Mouse (Mus musculus): ENCODE measurements around the gene Slc39a11. TPM values are rescaled to one million over a fixed set of nuclear protein-coding genes. Genes with fewer than 3 reads are reported as not detected.
"Not testable (repeated sequence)": the region's sequence is repeated elsewhere in the genome, so short reads cannot be mapped to it uniquely, and the experiment has no call there.

The Slc39a11 gene
- polyA plus RNA-seq, 1 experiment from 2014 or later, result 23.5 TPM

DNA sequence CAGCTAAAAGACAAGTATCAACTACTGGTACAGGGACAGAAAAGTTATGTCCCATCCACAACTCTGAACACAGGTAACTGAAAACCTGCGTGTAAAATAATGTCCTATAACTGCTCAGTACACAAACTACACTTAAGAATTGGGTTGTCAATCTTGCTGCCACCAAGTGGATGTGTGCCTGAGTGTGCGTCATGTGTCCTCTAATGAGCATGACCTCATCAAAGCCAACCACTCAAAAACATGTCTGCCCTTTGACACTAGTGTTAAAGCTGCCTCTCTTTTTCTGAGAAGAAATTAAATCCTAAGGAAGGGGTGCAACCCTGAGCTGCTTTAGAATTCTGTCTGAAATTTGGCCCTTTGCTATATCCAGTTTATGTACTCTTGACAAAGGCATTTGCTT, 14.4 kb upstream of the Slc39a11 start:
- Histone ChIP-seq H3K36me3 (ENCODE audit: control insufficient read depth, insufficient read depth, low read length) (peaks cover 27% of the 10 kb centered on the region), H3K9ac (replicated peaks; ENCODE audit: low read depth, low read length) (no peak overlapping the region), H3K27ac (ENCODE audit: low read depth, low read length) (no peak overlapping the region), H3K4me1 (ENCODE audit: control insufficient read depth, insufficient read depth, low read length) (0 out of 2 replicates have a peak, but pooled peaks cover 7% of the 10 kb centered on the region), H3K4me3 (ENCODE audit: low read depth, low read length) (no peak overlapping the region), H3K27me3 (ENCODE audit: control insufficient read depth, insufficient read depth, low read length) (no peaks in the 10 kb centered on the region), H3K4me2 (ENCODE audit: low read depth, low read length) (no peak overlapping the region), H3K9me3 (ENCODE audit: control insufficient read depth, low read length) (no peaks in the 10 kb centered on the region)
- 72% methylated on average over 2 of the region's 2 CpGs for WGBS
- ATAC-seq (ENCODE audit: low read depth), result no peak

DNA sequence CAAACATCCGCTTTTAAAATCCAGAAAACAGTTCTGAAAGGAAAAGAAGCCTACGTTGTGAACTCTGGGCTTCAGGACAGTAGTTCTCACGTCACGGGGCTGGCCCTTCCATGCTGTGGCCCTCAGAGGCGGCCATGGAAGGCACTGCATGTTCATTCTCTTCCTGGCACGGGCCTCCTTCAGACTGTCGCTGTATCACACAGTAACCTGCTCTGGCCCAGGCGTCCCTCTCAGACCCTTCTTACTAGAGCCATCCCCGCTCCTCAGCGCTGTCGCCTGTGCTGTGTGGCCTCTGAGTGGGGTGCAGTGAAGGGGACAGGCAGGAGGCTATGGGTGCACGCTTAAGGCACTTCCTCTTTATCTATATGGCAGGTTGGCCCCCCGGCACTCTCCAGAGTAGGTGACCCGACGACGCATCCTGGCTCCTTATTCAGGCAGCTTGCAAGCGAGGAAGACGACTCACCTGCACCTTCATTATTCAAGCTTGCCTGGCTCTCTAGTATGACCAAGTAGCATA, 12.0 kb upstream of the Slc39a11 start:
- Histone ChIP-seq H3K4me1 (ENCODE audit: control insufficient read depth, insufficient read depth, low read length) (no peaks in the 10 kb centered on the region), H3K4me2 (ENCODE audit: low read depth, low read length) (no peak overlapping the region), H3K9ac (replicated peaks; ENCODE audit: low read depth, low read length) (no peak overlapping the region), H3K27me3 (ENCODE audit: control insufficient read depth, insufficient read depth, low read length) (no peaks in the 10 kb centered on the region), H3K9me3 (ENCODE audit: control insufficient read depth, low read length) (no peaks in the 10 kb centered on the region), H3K36me3 (ENCODE audit: control insufficient read depth, insufficient read depth, low read length) (peaks cover 40% of the 10 kb centered on the region), H3K27ac (ENCODE audit: low read depth, low read length) (no peak overlapping the region), H3K4me3 (ENCODE audit: low read depth, low read length) (no peak overlapping the region)
- WGBS, result 95% methylated on average over 18 of the region's 18 CpGs
- ATAC-seq (ENCODE audit: low read depth), result no peak

DNA sequence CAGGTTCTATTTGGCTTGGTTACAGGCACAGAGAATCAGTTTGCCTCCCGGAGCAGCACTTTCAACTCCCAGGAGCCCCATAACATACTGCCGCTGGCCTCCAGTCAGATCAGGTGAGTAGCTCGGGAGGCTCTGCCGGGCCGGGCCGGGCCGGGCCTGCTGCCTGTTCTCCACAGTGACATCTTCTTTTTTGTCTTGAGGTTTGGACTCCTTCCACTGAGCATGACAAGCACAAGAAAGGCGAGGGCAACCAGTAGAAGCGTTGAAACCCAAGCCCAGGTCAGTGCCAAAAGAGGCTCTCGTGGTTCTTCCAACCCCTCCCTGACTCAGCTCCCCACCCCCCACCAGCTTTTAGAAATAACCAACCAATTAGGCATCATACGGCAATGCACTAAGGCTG, 11.1 kb upstream of the Slc39a11 start:
- H3K9me3 ChIP-seq (ENCODE audit: control insufficient read depth, low read length), result no peaks in the 10 kb centered on the region
- H3K36me3 ChIP-seq (ENCODE audit: control insufficient read depth, insufficient read depth, low read length), result peaks cover 49% of the 10 kb centered on the region
- H3K4me2 ChIP-seq (ENCODE audit: low read depth, low read length), result no peak overlapping the region
- H3K4me3 ChIP-seq (ENCODE audit: low read depth, low read length), result no peak overlapping the region
- H3K27ac ChIP-seq (ENCODE audit: low read depth, low read length), result no peak overlapping the region
- no peaks in the 10 kb centered on the region for H3K4me1 ChIP-seq (ENCODE audit: control insufficient read depth, insufficient read depth, low read length)
- ATAC-seq (ENCODE audit: low read depth), result no peak
- H3K27me3 ChIP-seq (ENCODE audit: control insufficient read depth, insufficient read depth, low read length), result no peaks in the 10 kb centered on the region
- WGBS, result 89% methylated on average over 11 of the region's 11 CpGs
- no peak overlapping the region for H3K9ac ChIP-seq (replicated peaks; ENCODE audit: low read depth, low read length)

DNA sequence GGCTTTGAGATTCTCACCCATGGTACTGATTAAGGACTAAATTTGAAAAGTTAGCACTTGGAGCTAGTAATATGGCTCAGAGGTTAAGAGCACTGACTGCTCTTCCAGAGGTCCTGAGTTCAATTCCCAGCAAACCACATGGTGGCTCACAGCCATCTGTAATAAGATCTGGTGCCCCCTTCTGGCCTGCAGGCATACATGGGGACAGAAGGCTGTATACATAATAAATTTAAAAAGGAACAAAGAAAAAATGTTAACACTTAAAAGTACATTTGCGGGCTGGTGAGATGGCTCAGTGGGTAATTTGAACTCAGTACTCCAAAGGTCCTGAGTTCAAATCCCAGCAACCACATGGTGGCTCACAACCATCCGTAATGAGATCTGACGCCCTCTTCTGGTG, 10.3 kb upstream of the Slc39a11 start:
- H3K27me3 ChIP-seq (ENCODE audit: control insufficient read depth, insufficient read depth, low read length); H3K9ac ChIP-seq (replicated peaks; ENCODE audit: low read depth, low read length); H3K9me3 ChIP-seq (ENCODE audit: control insufficient read depth, low read length); H3K4me1 ChIP-seq (ENCODE audit: control insufficient read depth, insufficient read depth, low read length); H3K27ac ChIP-seq (ENCODE audit: low read depth, low read length); H3K4me2 ChIP-seq (ENCODE audit: low read depth, low read length); H3K4me3 ChIP-seq (ENCODE audit: low read depth, low read length); ATAC-seq (ENCODE audit: low read depth): not testable (repeated sequence)
- peaks cover 56% of the 10 kb centered on the region for H3K36me3 ChIP-seq (ENCODE audit: control insufficient read depth, insufficient read depth, low read length)
- 99% methylated on average over 3 of the region's 3 CpGs for WGBS

DNA sequence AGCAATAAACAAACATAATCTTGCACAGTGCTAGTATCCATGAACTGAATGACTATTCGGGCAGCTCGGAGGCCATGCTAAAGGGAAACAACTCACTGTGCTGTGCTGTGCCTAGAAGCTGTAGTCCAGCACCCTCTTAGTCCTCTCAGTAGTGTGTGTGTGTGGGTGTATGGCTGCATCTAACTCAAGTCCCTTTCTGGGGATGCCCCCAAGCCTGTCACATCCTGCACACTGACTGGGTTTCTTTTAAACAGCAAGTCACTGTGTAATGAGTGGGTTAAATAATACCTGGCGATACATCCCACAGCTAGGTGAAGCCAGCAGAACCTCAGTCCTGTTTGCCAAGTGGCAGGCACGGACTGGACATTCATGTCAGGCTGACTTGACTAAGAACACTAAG, 8.9 kb upstream of the Slc39a11 start:
- WGBS, result 95% methylated on average over 4 of the region's 4 CpGs
- no peak overlapping the region for H3K27ac ChIP-seq (ENCODE audit: low read depth, low read length)
- ATAC-seq (ENCODE audit: low read depth), result no peak
- no peaks in the 10 kb centered on the region for H3K27me3 ChIP-seq (ENCODE audit: control insufficient read depth, insufficient read depth, low read length)
- no peaks in the 10 kb centered on the region for H3K9me3 ChIP-seq (ENCODE audit: control insufficient read depth, low read length)
- peaks cover 64% of the 10 kb centered on the region for H3K36me3 ChIP-seq (ENCODE audit: control insufficient read depth, insufficient read depth, low read length)
- no peaks in the 10 kb centered on the region for H3K4me1 ChIP-seq (ENCODE audit: control insufficient read depth, insufficient read depth, low read length)
- H3K4me3 ChIP-seq (ENCODE audit: low read depth, low read length), result no peak overlapping the region
- H3K4me2 ChIP-seq (ENCODE audit: low read depth, low read length), result no peak overlapping the region
- no peak overlapping the region for H3K9ac ChIP-seq (replicated peaks; ENCODE audit: low read depth, low read length)

DNA sequence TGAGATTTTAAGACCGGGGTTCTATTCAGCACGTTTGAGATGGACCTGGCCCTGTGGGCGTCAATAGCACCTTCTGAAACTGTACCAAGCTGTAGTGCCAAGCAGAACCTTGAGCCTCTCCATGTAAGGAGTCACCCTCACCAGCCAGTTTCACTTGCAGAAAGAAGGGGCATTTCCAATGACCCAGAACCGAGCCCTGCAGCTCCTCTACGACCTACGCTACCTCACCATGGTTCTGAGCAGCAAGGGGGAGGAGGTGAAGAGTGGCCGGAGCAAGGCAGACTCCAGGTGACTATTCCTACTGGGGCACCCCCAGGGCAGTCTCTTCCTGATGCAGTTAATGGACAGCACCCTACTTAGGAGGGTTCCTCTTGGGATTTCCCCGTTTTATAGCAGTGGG, 8.4 kb upstream of the Slc39a11 start:
- H3K9me3 ChIP-seq (ENCODE audit: control insufficient read depth, low read length), result no peaks in the 10 kb centered on the region
- peaks cover 66% of the 10 kb centered on the region for H3K36me3 ChIP-seq (ENCODE audit: control insufficient read depth, insufficient read depth, low read length)
- no peaks in the 10 kb centered on the region for H3K27me3 ChIP-seq (ENCODE audit: control insufficient read depth, insufficient read depth, low read length)
- ATAC-seq (ENCODE audit: low read depth), result no peak
- H3K4me1 ChIP-seq (ENCODE audit: control insufficient read depth, insufficient read depth, low read length), result no peaks in the 10 kb centered on the region
- no peak overlapping the region for H3K4me3 ChIP-seq (ENCODE audit: low read depth, low read length)
- H3K27ac ChIP-seq (ENCODE audit: low read depth, low read length), result no peak overlapping the region
- H3K9ac ChIP-seq (replicated peaks; ENCODE audit: low read depth, low read length), result no peak overlapping the region
- WGBS, result 93% methylated on average over 8 of the region's 8 CpGs
- no peak overlapping the region for H3K4me2 ChIP-seq (ENCODE audit: low read depth, low read length)

DNA sequence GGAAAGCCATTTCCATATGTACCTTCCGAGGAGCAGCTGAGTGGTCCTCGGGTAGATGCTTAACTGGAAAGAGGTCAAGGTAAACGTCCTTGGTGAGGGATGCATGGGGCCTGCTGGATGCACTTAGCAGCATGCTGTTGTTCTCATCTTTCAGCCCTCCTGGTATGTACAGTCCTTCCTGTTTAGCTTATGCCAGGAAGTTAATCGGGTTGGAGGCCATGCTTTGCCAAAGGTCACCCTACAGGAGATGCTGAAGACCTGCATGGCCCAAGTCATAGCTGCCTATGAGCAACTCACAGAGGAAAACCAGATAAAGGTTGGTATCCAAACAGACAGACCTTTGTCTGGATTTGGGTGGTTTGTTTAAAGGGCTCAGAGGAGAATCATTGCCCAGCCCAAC, 7.3 kb upstream of the Slc39a11 start:
- H3K4me1 ChIP-seq (ENCODE audit: control insufficient read depth, insufficient read depth, low read length), result no peaks in the 10 kb centered on the region
- no peak overlapping the region for H3K4me3 ChIP-seq (ENCODE audit: low read depth, low read length)
- no peaks in the 10 kb centered on the region for H3K27me3 ChIP-seq (ENCODE audit: control insufficient read depth, insufficient read depth, low read length)
- 0 out of 2 replicates have a peak overlapping the region, but pooled peaks have one; percentile 11 for H3K9ac ChIP-seq (replicated peaks; ENCODE audit: low read depth, low read length)
- no peak overlapping the region for H3K27ac ChIP-seq (ENCODE audit: low read depth, low read length)
- H3K36me3 ChIP-seq (ENCODE audit: control insufficient read depth, insufficient read depth, low read length), result peaks cover 77% of the 10 kb centered on the region
- H3K9me3 ChIP-seq (ENCODE audit: control insufficient read depth, low read length), result no peaks in the 10 kb centered on the region
- H3K4me2 ChIP-seq (ENCODE audit: low read depth, low read length), result no peak overlapping the region
- no peak for ATAC-seq (ENCODE audit: low read depth)
- 77% methylated on average over 4 of the region's 4 CpGs for WGBS

DNA sequence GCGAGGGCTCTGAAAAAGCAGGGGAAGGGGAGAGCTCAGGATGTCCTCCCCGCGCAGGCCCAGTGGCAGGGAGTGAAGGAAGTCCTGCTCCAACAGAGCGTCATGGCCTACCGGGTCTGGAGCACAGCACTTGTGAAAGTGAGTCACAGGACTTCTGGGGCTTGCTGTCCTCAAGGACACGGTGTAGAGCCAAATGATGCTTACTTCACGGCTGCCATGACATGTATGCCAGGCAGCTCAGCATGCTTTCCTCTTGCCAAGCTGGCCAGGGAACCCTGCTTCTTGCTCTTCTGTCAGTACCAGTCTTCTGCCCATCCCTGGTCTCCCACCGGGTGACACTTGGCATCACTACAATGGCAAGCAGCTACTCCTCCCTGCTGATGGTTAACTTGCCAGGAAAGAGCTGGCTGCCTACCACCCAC, 6.6 kb upstream of the Slc39a11 start:
- Histone ChIP-seq H3K27ac (ENCODE audit: low read depth, low read length) (no peak overlapping the region), H3K4me1 (ENCODE audit: control insufficient read depth, insufficient read depth, low read length) (no peaks in the 10 kb centered on the region), H3K4me2 (ENCODE audit: low read depth, low read length) (no peak overlapping the region), H3K27me3 (ENCODE audit: control insufficient read depth, insufficient read depth, low read length) (no peaks in the 10 kb centered on the region), H3K9me3 (ENCODE audit: control insufficient read depth, low read length) (no peaks in the 10 kb centered on the region), H3K36me3 (ENCODE audit: control insufficient read depth, insufficient read depth, low read length) (peaks cover 73% of the 10 kb centered on the region), H3K4me3 (ENCODE audit: low read depth, low read length) (no peak overlapping the region), H3K9ac (replicated peaks; ENCODE audit: low read depth, low read length) (no peak overlapping the region)
- WGBS, result 84% methylated on average over 8 of the region's 8 CpGs
- ATAC-seq (ENCODE audit: low read depth), result peak; percentile 38; the same call in 1 of the 2 replicates

DNA sequence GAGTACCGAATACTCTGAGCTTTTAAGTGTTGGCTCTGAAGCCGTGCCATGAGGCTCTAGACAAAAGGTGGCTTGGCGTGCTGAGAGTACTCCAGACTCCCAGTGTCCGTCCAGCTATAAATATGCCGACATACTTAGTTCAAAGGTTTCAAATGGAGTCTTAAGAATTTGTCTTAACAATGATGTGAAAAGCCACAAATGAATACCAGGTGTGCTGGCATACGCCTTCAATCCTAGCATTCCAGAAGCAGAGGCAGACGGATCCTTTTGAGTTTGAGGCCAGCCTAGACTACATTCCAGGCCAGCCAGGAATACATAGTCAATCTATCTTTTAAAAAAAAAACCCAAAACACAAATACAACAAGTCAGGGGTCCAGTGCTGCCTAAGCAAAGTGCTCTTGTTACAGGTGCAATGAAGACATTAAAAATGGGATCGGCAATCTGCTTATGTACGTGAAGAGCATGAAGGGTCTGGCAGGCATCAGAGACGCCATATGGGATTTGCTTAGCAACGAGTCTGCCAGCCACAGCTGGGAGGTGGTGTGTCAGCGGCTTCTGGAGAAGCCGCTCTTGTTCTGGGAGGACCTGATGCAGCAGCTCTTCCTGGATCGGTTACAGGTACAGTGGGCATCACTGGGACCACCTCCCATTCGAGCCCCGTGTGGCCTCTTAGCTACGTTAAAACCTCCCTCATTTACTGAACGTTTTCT, 4.8 kb upstream of the Slc39a11 start:
- 81% methylated on average over 18 of the region's 18 CpGs for WGBS
- Histone ChIP-seq H3K4me1 (ENCODE audit: control insufficient read depth, insufficient read depth, low read length) (peaks cover 11% of the 10 kb centered on the region; the same call in 1 of the 2 replicates), H3K36me3 (ENCODE audit: control insufficient read depth, insufficient read depth, low read length) (peaks cover 64% of the 10 kb centered on the region), H3K9me3 (ENCODE audit: control insufficient read depth, low read length) (no peaks in the 10 kb centered on the region), H3K27ac (ENCODE audit: low read depth, low read length) (no peak overlapping the region), H3K9ac (replicated peaks; ENCODE audit: low read depth, low read length) (no peak overlapping the region), H3K4me2 (ENCODE audit: low read depth, low read length) (no peak overlapping the region), H3K4me3 (ENCODE audit: low read depth, low read length) (no peak overlapping the region), H3K27me3 (ENCODE audit: control insufficient read depth, insufficient read depth, low read length) (no peaks in the 10 kb centered on the region)
- ATAC-seq (ENCODE audit: low read depth), result no peak

All from neural tube, embryonic 14.5 days (tissue).